Mouse (Mus musculus) spleen, adult 2 months (tissue): ENCODE results near the gene Brd2.

Experiments used
- CTCF ChIP-seq: fragments of 200-500 bp; IDR thresholded peaks from 2 replicates; pipeline ENCODE4 v1.5.1; 2011; ENCODE audit warnings: mild to moderate bottlenecking, inconsistent platforms; ENCODE audit not compliant: insufficient read depth, insufficient read length, insufficient replicate concordance; ENCODE audit errors: extremely low read depth
- POLR2A ChIP-seq: fragments of 200-500 bp; IDR thresholded peaks from 2 replicates; pipeline ENCODE4 v1.6.1; 2011; ENCODE audit warnings: low read depth, low read length, inconsistent platforms

DNA sequence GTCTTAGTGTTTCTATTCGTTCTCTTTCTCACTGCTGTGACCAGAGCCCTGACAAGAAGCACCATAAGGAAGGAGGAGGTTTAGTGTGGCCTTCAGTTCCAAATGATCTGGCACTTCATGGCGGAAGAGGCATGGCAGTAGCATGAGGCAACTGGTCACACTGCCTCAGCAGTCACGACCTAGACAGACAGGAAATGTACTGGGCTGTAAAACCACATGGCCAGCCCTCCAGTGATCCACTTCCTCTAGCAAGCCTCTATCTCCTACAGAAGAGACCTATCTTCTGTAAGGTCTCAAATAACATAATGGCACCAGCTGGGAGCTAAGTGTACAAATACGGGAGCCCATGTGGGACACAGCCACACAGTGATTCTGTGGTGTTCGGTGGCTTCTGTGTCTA, 50.3 kb downstream of the Brd2 start:
- no peak for TF ChIP-seq CTCF
- TF ChIP-seq POLR2A: no peak
